Mouse (Mus musculus): ENCODE data around the gene Rsph3b.

- TF ChIP-seq POLR2A (IDR thresholded peaks at IDR 0.05; ENCODE audit: control insufficient read depth, extremely low read depth, insufficient read depth, low read length, poor library complexity) (no peak), CTCF (IDR thresholded peaks at IDR 0.05; ENCODE audit: borderline replicate concordance, control insufficient read depth, extremely low read depth, insufficient read depth, low read length, poor library complexity) (no peak)
Observed at GRCm38 (mm10) chr17:6886445-6886844, 62.0 kb downstream of the Rsph3b start.

Measured in thymus, adult 2 months (tissue).